Mouse (Mus musculus): ENCODE results near the gene Esm1. TPM values are rescaled to one million over a fixed set of nuclear protein-coding genes. Genes with fewer than 3 reads are reported as not detected.
A peak's percentile ranks its signal among the peaks of the same experiment; 100 is the strongest.

Gene Esm1
- polyA plus RNA-seq, 1 experiment from 2014 or later = 3.1 TPM

- Histone ChIP-seq H3K27me3 (ENCODE audit: control insufficient read depth, insufficient read depth, low read length) (no peaks in the 10 kb centered on the region), H3K4me2 (ENCODE audit: low read depth, low read length) (no peak overlapping the region), H3K4me3 (replicated peaks; ENCODE audit: low read length) (no peak overlapping the region), H3K27ac (ENCODE audit: low read length) (no peak overlapping the region), H3K9ac (ENCODE audit: low read length) (no peak overlapping the region), H3K36me3 (ENCODE audit: control insufficient read depth, insufficient read depth, low read length) (no peaks in the 10 kb centered on the region), H3K9me3 (replicated peaks; ENCODE audit: control insufficient read depth, low read length) (no peaks in the 10 kb centered on the region), H3K4me1 (ENCODE audit: control insufficient read depth, insufficient read depth, low read length) (no peaks in the 10 kb centered on the region)
- WGBS = 89% methylated on average over 2 of the region's 2 CpGs
- ATAC-seq (ENCODE audit: insufficient read depth, low FRiP score) = no peak
Observed at GRCm38 (mm10) chr13:113256766-113257165, 47.3 kb downstream of the Esm1 start.

- no peak overlapping the region for H3K9ac ChIP-seq (ENCODE audit: low read length)
- WGBS = 51% methylated on average over 5 of the region's 5 CpGs
- H3K27me3 ChIP-seq (ENCODE audit: control insufficient read depth, insufficient read depth, low read length) = no peaks in the 10 kb centered on the region
- ATAC-seq (ENCODE audit: insufficient read depth, low FRiP score) = no peak
- no peaks in the 10 kb centered on the region for H3K4me1 ChIP-seq (ENCODE audit: control insufficient read depth, insufficient read depth, low read length)
- H3K4me2 ChIP-seq (ENCODE audit: low read depth, low read length) = no peak overlapping the region
- H3K36me3 ChIP-seq (ENCODE audit: control insufficient read depth, insufficient read depth, low read length) = no peaks in the 10 kb centered on the region
- H3K9me3 ChIP-seq (replicated peaks; ENCODE audit: control insufficient read depth, low read length) = no peaks in the 10 kb centered on the region
- no peak overlapping the region for H3K27ac ChIP-seq (ENCODE audit: low read length)
- no peak overlapping the region for H3K4me3 ChIP-seq (replicated peaks; ENCODE audit: low read length)
Observed at GRCm38 (mm10) chr13:113257190-113257589, 47.7 kb downstream of the Esm1 start.

DNA sequence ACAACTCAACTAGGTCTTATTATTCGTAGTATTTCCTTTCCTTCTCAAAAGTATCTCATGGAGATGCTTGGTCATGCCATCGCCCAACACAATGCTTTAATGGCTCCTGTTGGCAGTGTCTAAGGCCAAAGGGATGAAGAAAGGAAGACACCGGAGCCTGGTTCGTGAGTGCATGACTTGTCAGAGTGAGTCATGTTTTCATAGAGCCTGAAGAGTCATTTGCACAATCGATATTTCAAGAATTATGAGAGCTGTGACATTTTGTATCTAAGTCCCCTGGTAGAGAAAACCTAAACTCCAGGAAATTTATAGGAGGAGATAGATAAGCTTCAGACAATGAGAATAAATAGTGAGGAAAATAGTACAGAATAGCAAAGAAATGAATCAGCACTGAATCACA is 49.8 kb downstream of the Esm1 start:
- H3K9me3 ChIP-seq (replicated peaks; ENCODE audit: control insufficient read depth, low read length) = no peaks in the 10 kb centered on the region
- H3K36me3 ChIP-seq (ENCODE audit: control insufficient read depth, insufficient read depth, low read length) = no peaks in the 10 kb centered on the region
- H3K9ac ChIP-seq (ENCODE audit: low read length) = no peak overlapping the region
- no peak overlapping the region for H3K4me3 ChIP-seq (replicated peaks; ENCODE audit: low read length)
- no peaks in the 10 kb centered on the region for H3K27me3 ChIP-seq (ENCODE audit: control insufficient read depth, insufficient read depth, low read length)
- no peak overlapping the region for H3K4me2 ChIP-seq (ENCODE audit: low read depth, low read length)
- no peak overlapping the region for H3K27ac ChIP-seq (ENCODE audit: low read length)
- 84% methylated on average over 5 of the region's 5 CpGs for WGBS
- H3K4me1 ChIP-seq (ENCODE audit: control insufficient read depth, insufficient read depth, low read length) = no peaks in the 10 kb centered on the region
- ATAC-seq (ENCODE audit: insufficient read depth, low FRiP score) = no peak

- Histone ChIP-seq H3K9ac (ENCODE audit: low read length) (no peak overlapping the region), H3K27ac (ENCODE audit: low read length) (no peak overlapping the region), H3K4me1 (ENCODE audit: control insufficient read depth, insufficient read depth, low read length) (no peaks in the 10 kb centered on the region), H3K4me3 (replicated peaks; ENCODE audit: low read length) (no peak overlapping the region), H3K36me3 (ENCODE audit: control insufficient read depth, insufficient read depth, low read length) (no peaks in the 10 kb centered on the region), H3K9me3 (replicated peaks; ENCODE audit: control insufficient read depth, low read length) (no peaks in the 10 kb centered on the region), H3K4me2 (ENCODE audit: low read depth, low read length) (0 out of 2 replicates have a peak overlapping the region, but pooled peaks have one; percentile 13), H3K27me3 (ENCODE audit: control insufficient read depth, insufficient read depth, low read length) (no peaks in the 10 kb centered on the region)
- ATAC-seq (ENCODE audit: insufficient read depth, low FRiP score) = no peak
- WGBS = 46% methylated on average over 12 of the region's 12 CpGs
Observed at GRCm38 (mm10) chr13:113262822-113263221, 53.4 kb downstream of the Esm1 start.

- no peak for ATAC-seq (ENCODE audit: insufficient read depth, low FRiP score)
Observed at GRCm38 (mm10) chr13:113265257-113265656, 55.8 kb downstream of the Esm1 start.

GRCm38 (mm10) chr13:113266495-113266951 is 57.1 kb downstream of the Esm1 start:
- peak overlapping the region; percentile 44 for H3K4me2 ChIP-seq (ENCODE audit: low read depth, low read length)
- no peak overlapping the region for H3K27ac ChIP-seq (ENCODE audit: low read length)
- H3K4me1 ChIP-seq (ENCODE audit: control insufficient read depth, insufficient read depth, low read length) = no peaks in the 10 kb centered on the region
- no peaks in the 10 kb centered on the region for H3K9me3 ChIP-seq (replicated peaks; ENCODE audit: control insufficient read depth, low read length)
- WGBS = 27% methylated on average over 9 of the region's 9 CpGs
- peak overlapping the region; percentile 39 for H3K9ac ChIP-seq (ENCODE audit: low read length)
- H3K4me3 ChIP-seq (replicated peaks; ENCODE audit: low read length) = peak overlapping the region; percentile 25; the same call in 1 of the 2 replicates
- no peak for ATAC-seq (ENCODE audit: insufficient read depth, low FRiP score)
- no peaks in the 10 kb centered on the region for H3K36me3 ChIP-seq (ENCODE audit: control insufficient read depth, insufficient read depth, low read length)
- H3K27me3 ChIP-seq (ENCODE audit: control insufficient read depth, insufficient read depth, low read length) = no peaks in the 10 kb centered on the region

More at GRCm38 (mm10) chr13:113265257-113265656, 55.8 kb downstream of the Esm1 start:
- Histone ChIP-seq H3K4me3 (replicated peaks; ENCODE audit: low read length) (no peak overlapping the region), H3K27me3 (ENCODE audit: control insufficient read depth, insufficient read depth, low read length) (no peaks in the 10 kb centered on the region), H3K36me3 (ENCODE audit: control insufficient read depth, insufficient read depth, low read length) (no peaks in the 10 kb centered on the region), H3K27ac (ENCODE audit: low read length) (no peak overlapping the region), H3K9ac (ENCODE audit: low read length) (no peak overlapping the region), H3K4me1 (ENCODE audit: control insufficient read depth, insufficient read depth, low read length) (no peaks in the 10 kb centered on the region), H3K4me2 (ENCODE audit: low read depth, low read length) (no peak overlapping the region), H3K9me3 (replicated peaks; ENCODE audit: control insufficient read depth, low read length) (no peaks in the 10 kb centered on the region)
- 24% methylated on average over 13 of the region's 13 CpGs for WGBS

- no peak overlapping the region for H3K27ac ChIP-seq (ENCODE audit: low read length)
- H3K36me3 ChIP-seq (ENCODE audit: control insufficient read depth, insufficient read depth, low read length) = no peaks in the 10 kb centered on the region
- no peak overlapping the region for H3K4me3 ChIP-seq (replicated peaks; ENCODE audit: low read length)
- no peak overlapping the region for H3K4me2 ChIP-seq (ENCODE audit: low read depth, low read length)
- no peak overlapping the region for H3K9ac ChIP-seq (ENCODE audit: low read length)
- no peaks in the 10 kb centered on the region for H3K9me3 ChIP-seq (replicated peaks; ENCODE audit: control insufficient read depth, low read length)
- ATAC-seq (ENCODE audit: insufficient read depth, low FRiP score) = no peak
- H3K4me1 ChIP-seq (ENCODE audit: control insufficient read depth, insufficient read depth, low read length) = no peaks in the 10 kb centered on the region
- no peaks in the 10 kb centered on the region for H3K27me3 ChIP-seq (ENCODE audit: control insufficient read depth, insufficient read depth, low read length)
- 69% methylated on average over 3 of the region's 3 CpGs for WGBS
Observed at GRCm38 (mm10) chr13:113267204-113267603, 57.7 kb downstream of the Esm1 start.

Other genes starting within 250 kb of the Esm1 start
- gene Ccno, start 221.9 kb upstream of the Esm1 start, polyA plus RNA-seq (2015; fragmentation: Nextera tagmentation; extraction: Ambion mirVana) = 0.63 and 0.97 TPM in 2 replicates
- gene Mcidas, start 215.8 kb upstream of the Esm1 start, polyA plus RNA-seq (2015; fragmentation: Nextera tagmentation; extraction: Ambion mirVana) = 0.21 and 0.30 TPM in 2 replicates
- 0.08 TPM in 1 of 2 replicates, not detected in the other for gene Cdc20b, start 174.5 kb upstream of the Esm1 start, polyA plus RNA-seq (2015; fragmentation: Nextera tagmentation; extraction: Ambion mirVana)
- gene Gpx8, start 163.2 kb upstream of the Esm1 start, polyA plus RNA-seq (2015; fragmentation: Nextera tagmentation; extraction: Ambion mirVana) = 143 and 156 TPM in 2 replicates
- 1.8 and 2.6 TPM in 2 replicates for gene Gzma, start 108.7 kb upstream of the Esm1 start, polyA plus RNA-seq (2015; fragmentation: Nextera tagmentation; extraction: Ambion mirVana)
- gene Gzmk, start 16.2 kb downstream of the Esm1 start, polyA plus RNA-seq (2015; fragmentation: Nextera tagmentation; extraction: Ambion mirVana) = not detected in 2 replicates
- 3.2 and 3.9 TPM in 2 replicates for gene BC067074, start 83.5 kb downstream of the Esm1 start, polyA plus RNA-seq (2015; fragmentation: Nextera tagmentation; extraction: Ambion mirVana)